Comparison of ENCODE assay signal across 16 mouse cellular contexts in the genomic region with DNA sequence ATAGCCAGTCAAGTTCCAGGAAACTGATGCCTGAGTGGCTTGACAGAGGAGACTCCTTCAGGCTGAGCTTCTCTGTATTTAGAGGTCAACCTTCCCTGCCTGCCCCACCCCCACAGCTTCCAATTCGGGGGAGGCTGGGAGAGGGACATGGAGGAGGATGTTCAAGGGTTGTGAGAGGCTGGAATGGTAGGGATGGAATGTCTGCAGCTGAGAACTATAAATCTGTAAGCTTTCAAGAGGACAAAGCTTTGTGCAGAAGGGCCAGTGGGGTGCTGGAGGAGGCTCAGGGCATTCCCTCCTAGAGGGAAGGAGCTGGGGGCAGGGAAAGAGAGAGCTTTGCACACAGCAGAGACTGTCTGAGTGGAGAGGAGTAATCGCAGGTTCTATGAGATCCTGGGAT.
DNase-seq lines count a peak whose midpoint lies in the region; ATAC-seq and TF ChIP-seq lines count a peak whose summit lies in the region.
"Had no signal": no experiment of that assay in that cellular context is flagged by ENCODE, and none has a peak within 500 bp of the region (broad histone marks: within the 10 kb centered on the region; RNA-seq: fewer than 3 reads in every experiment).

No protein-coding gene starts in this region.

- peaks cover 36% of the 10 kb centered on the region for H3K4me1 ChIP-seq in heart, embryonic 16.5 days (ENCODE audit: control insufficient read depth, insufficient read depth, low read length)
- H3K4me1 ChIP-seq in limb, embryonic 12.5 days (replicated peaks) = peaks cover 23% of the 10 kb centered on the region

- no peaks in the 10 kb centered on the region for H3K9me3 ChIP-seq in heart, embryonic 16.5 days (replicated peaks; ENCODE audit: control insufficient read depth, low read length)
- no peaks in the 10 kb centered on the region for H3K9me3 ChIP-seq in limb, embryonic 12.5 days
- H3K9me3 ChIP-seq: embryonic facial prominence, embryonic 12.5 days; forebrain, embryonic 13.5 days; midbrain, embryonic 12.5 days had no signal

- 0 out of 2 replicates have a peak overlapping the region, but pooled peaks have one; percentile 31 for H3K27ac ChIP-seq in heart, embryonic 16.5 days (ENCODE audit: low read length)
- no peak overlapping the region for H3K27ac ChIP-seq in limb, embryonic 12.5 days
- H3K27ac ChIP-seq in gastrocnemius, adult 2 months = no peak overlapping the region
- H3K27ac ChIP-seq: embryonic facial prominence, embryonic 12.5 days; forebrain, embryonic 13.5 days; midbrain, embryonic 12.5 days had no signal

- H3K4me3 ChIP-seq in heart, embryonic 16.5 days (ENCODE audit: low read length) = no peak overlapping the region
- no peak overlapping the region for H3K4me3 ChIP-seq in limb, embryonic 12.5 days (replicated peaks)
- no peak overlapping the region for H3K4me3 ChIP-seq in gastrocnemius, adult 2 months
- H3K4me3 ChIP-seq: embryonic facial prominence, embryonic 12.5 days; forebrain, embryonic 13.5 days; midbrain, embryonic 12.5 days had no signal

- H3K27me3 ChIP-seq in heart, embryonic 16.5 days (ENCODE audit: control insufficient read depth, insufficient read depth, low read length) = no peaks in the 10 kb centered on the region
- H3K27me3 ChIP-seq in limb, embryonic 12.5 days = no peaks in the 10 kb centered on the region
- H3K27me3 ChIP-seq: embryonic facial prominence, embryonic 12.5 days; midbrain, embryonic 12.5 days had no signal

- no peaks in the 10 kb centered on the region for H3K36me3 ChIP-seq in heart, embryonic 16.5 days (ENCODE audit: control insufficient read depth, insufficient read depth)
- H3K36me3 ChIP-seq in limb, embryonic 12.5 days = no peaks in the 10 kb centered on the region
- H3K36me3 ChIP-seq: embryonic facial prominence, embryonic 12.5 days; midbrain, embryonic 12.5 days had no signal

- no peak overlapping the region for H3K4me2 ChIP-seq in heart, embryonic 16.5 days (ENCODE audit: low read depth, low read length)
- H3K4me2 ChIP-seq in limb, embryonic 12.5 days = no peak overlapping the region
- H3K4me2 ChIP-seq: embryonic facial prominence, embryonic 12.5 days; forebrain, embryonic 13.5 days; heart, embryonic 11.5 days; midbrain, embryonic 12.5 days had no signal

- TF ChIP-seq CTCF in gastrocnemius, adult 2 months (IDR thresholded peaks at IDR 0.05) = no peak

- ATAC-seq in heart, embryonic 16.5 days (replicated peaks; ENCODE audit: extremely low read depth, insufficient read depth, low FRiP score) = no peak
- ATAC-seq in limb, embryonic 12.5 days (ENCODE audit: insufficient number of reproducible peaks, insufficient read depth, low FRiP score, low TSS enrichment, low read depth) = no peak
- ATAC-seq: forebrain, embryonic 13.5 days had no signal

- intact Hi-C loops in heart, postnatal 25 days (cut with DNase I) = no loop called here
- intact Hi-C loops in gastrocnemius, adult 2 months (cut with DNase I) = no loop called here

- 26% methylated on average over 2 of the region's 2 CpGs for WGBS in heart, embryonic 16.5 days
- WGBS in limb, embryonic 12.5 days = 29% methylated on average over 2 of the region's 2 CpGs

- no peak overlapping the region for H3K9ac ChIP-seq in heart, embryonic 16.5 days (ENCODE audit: low read length)
- H3K9ac ChIP-seq in limb, embryonic 12.5 days (replicated peaks) = 0 out of 2 replicates have a peak overlapping the region, but pooled peaks have one; percentile 18
- H3K9ac ChIP-seq: embryonic facial prominence, embryonic 12.5 days; forebrain, embryonic 13.5 days; midbrain, embryonic 12.5 days had no signal

- no peak for DNase-seq in heart, postnatal 25 days (ENCODE audit: low spot score)
- DNase-seq in ES-CJ7 (ENCODE audit: low read depth, low spot score) = peak; percentile 18
- DNase-seq in embryo, embryonic 11.5 days (ENCODE audit: low read depth, low spot score) = peak; percentile 47
- DNase-seq in layer of hippocampus, adult 8-10 months (ENCODE audit: low spot score in 2 of 2) = no peak
- DNase-seq in layer of hippocampus, postnatal 25 days (ENCODE audit: extremely low spot score in 1 of 2, low spot score in 1 of 2) = no peak
- DNase-seq in gastrocnemius, adult 2 months = no peak
- DNase-seq: cerebellum, adult 8-10 months; lung, postnatal 10 days; right cerebral cortex, postnatal 14 days; thymus, adult 2 months had no signal

Comparison
In these comparisons a context has a peak if more than half of its experiments do, and no peak if none do; other contexts are left out.
1. DNase-seq: peak in ES-CJ7 (single experiment) and embryo, embryonic 11.5 days (single experiment); none in heart, postnatal 25 days (single experiment), layer of hippocampus, adult 8-10 months (0 of 2), layer of hippocampus, postnatal 25 days (0 of 2) and gastrocnemius, adult 2 months (single experiment).